Mouse (Mus musculus) forebrain, embryonic 11.5 days (tissue): ENCODE results near the gene Abcc9. TPM values are rescaled to one million over a fixed set of nuclear protein-coding genes. Genes with fewer than 3 reads are reported as not detected.

Source experiments
- ATAC-seq: fragments of 200-750 bp; cut with Nextera tagmentation; replicated peaks from 2 replicates; pipeline ENCODE4 v1.8.0; 2017; ENCODE audit warnings: moderate TSS enrichment; ENCODE audit not compliant: low FRiP score
- DNase-seq: peaks from one replicate; pipeline ENCODE4 v3.0.0-alpha.2; 2017; ENCODE audit warnings: low spot score
- H3K27ac ChIP-seq: fragments of 300-500 bp; sonication (generic); 2 replicates; pipeline ENCODE4 v1.5.1; 2014; ENCODE audit warnings: low read depth, low read length
- H3K27me3 ChIP-seq: fragments of 300-500 bp; sonication (generic); 2 replicates; pipeline ENCODE4 v1.6.1; 2014; ENCODE audit warnings: mild to moderate bottlenecking, low read length, mixed read lengths; ENCODE audit not compliant: control insufficient read depth, insufficient read depth
- H3K36me3 ChIP-seq: fragments of 300-500 bp; sonication (generic); 2 replicates; pipeline ENCODE4 v1.6.1; 2014; ENCODE audit warnings: mild to moderate bottlenecking, low read length, moderate library complexity, mixed read lengths; ENCODE audit not compliant: control insufficient read depth, insufficient read depth
- H3K4me1 ChIP-seq: fragments of 300-500 bp; sonication (generic); replicated peaks from 2 replicates; pipeline ENCODE4 v1.6.1; 2014; ENCODE audit warnings: low read length, mixed read lengths; ENCODE audit not compliant: control insufficient read depth, insufficient read depth
- H3K4me2 ChIP-seq: fragments of 300-500 bp; sonication (generic); 2 replicates; pipeline ENCODE4 v1.6.1; 2014; ENCODE audit warnings: low read depth, mild to moderate bottlenecking, low read length, moderate library complexity, mixed read lengths; ENCODE audit not compliant: severe bottlenecking
- H3K4me3 ChIP-seq: fragments of 300-500 bp; sonication (generic); 2 replicates; pipeline ENCODE4 v1.5.1; 2014; ENCODE audit warnings: low read depth, low read length
- H3K9ac ChIP-seq: fragments of 300-500 bp; sonication (generic); 2 replicates; pipeline ENCODE4 v1.6.1; 2014; ENCODE audit warnings: low read length
- H3K9me3 ChIP-seq: fragments of 300-500 bp; sonication (generic); 2 replicates; pipeline ENCODE4 v1.6.1; 2016; ENCODE audit warnings: low read length, mixed read lengths; ENCODE audit not compliant: control insufficient read depth
- WGBS: fragments of 180-500 bp; shearing (Covaris S2); extraction: QIAGEN DNeasy Blood & Tissue Kit; methylation state at CpG from one replicate; pipeline ENCODE4 v1.1.7; 2014; 5-methylcytosine and 5-hydroxymethylcytosine counted together
- polyA plus RNA-seq: library from polyadenylated mRNA; unstranded; fragments of >200 nt; fragmentation: Nextera tagmentation; extraction: Ambion mirVana; gene quantifications from 2 replicates; pipeline ENCODE4 v1.2.1, GENCODE M21; 2014

Gene Abcc9
- polyA plus RNA-seq, 1 experiment from 2014 or later: 1.6 TPM

GRCm38 (mm10) chr6:142616659-142617058 lies 85.5 kb downstream of the Abcc9 start:
- 54% methylated on average over 3 of the region's 3 CpGs for WGBS
- Histone ChIP-seq H3K9ac (no peak overlapping the region), H3K9me3 (no peaks in the 10 kb centered on the region), H3K4me3 (no peak overlapping the region), H3K27me3 (no peaks in the 10 kb centered on the region), H3K4me2 (no peak overlapping the region), H3K27ac (no peak overlapping the region), H3K36me3 (no peaks in the 10 kb centered on the region), H3K4me1 (no peaks in the 10 kb centered on the region)
- ATAC-seq (no peak), DNase-seq (no peak)

- Histone ChIP-seq H3K9me3 (no peaks in the 10 kb centered on the region), H3K4me1 (no peaks in the 10 kb centered on the region), H3K27me3 (no peaks in the 10 kb centered on the region), H3K36me3 (no peaks in the 10 kb centered on the region), H3K27ac (no peak overlapping the region), H3K4me2 (no peak overlapping the region), H3K4me3 (no peak overlapping the region), H3K9ac (no peak overlapping the region)
- no peak for DNase-seq
- no peak for ATAC-seq
- 92% methylated on average over 10 of the region's 10 CpGs for WGBS
Observed at GRCm38 (mm10) chr6:142614324-142614723, 87.8 kb downstream of the Abcc9 start.

- H3K4me3 ChIP-seq: no peak overlapping the region
- H3K4me2 ChIP-seq: no peak overlapping the region
- ATAC-seq: no peak
- 83% methylated on average over 8 of the region's 8 CpGs for WGBS
- no peak overlapping the region for H3K9ac ChIP-seq
- no peak for DNase-seq
- H3K27ac ChIP-seq: no peak overlapping the region
- H3K4me1 ChIP-seq: no peaks in the 10 kb centered on the region
- H3K36me3 ChIP-seq: no peaks in the 10 kb centered on the region
- H3K27me3 ChIP-seq: no peaks in the 10 kb centered on the region
- H3K9me3 ChIP-seq: no peaks in the 10 kb centered on the region
Observed at GRCm38 (mm10) chr6:142612366-142612765, 89.7 kb downstream of the Abcc9 start.

- H3K4me3 ChIP-seq: no peak overlapping the region
- no peak overlapping the region for H3K4me2 ChIP-seq
- H3K27ac ChIP-seq: no peak overlapping the region
- DNase-seq (no peak), ATAC-seq (no peak)
- no peaks in the 10 kb centered on the region for H3K27me3 ChIP-seq
- H3K4me1 ChIP-seq: no peaks in the 10 kb centered on the region
- H3K9me3 ChIP-seq: no peaks in the 10 kb centered on the region
- H3K9ac ChIP-seq: no peak overlapping the region
- H3K36me3 ChIP-seq: no peaks in the 10 kb centered on the region
- WGBS: 66% methylated on average over 9 of the region's 9 CpGs
Observed at GRCm38 (mm10) chr6:142609401-142610373, 92.4 kb downstream of the Abcc9 start.

- WGBS: 64% methylated on average over 7 of the region's 7 CpGs
- no peak for DNase-seq
- no peak overlapping the region for H3K9ac ChIP-seq
- ATAC-seq: no peak
- no peaks in the 10 kb centered on the region for H3K36me3 ChIP-seq
- H3K9me3 ChIP-seq: no peaks in the 10 kb centered on the region
- H3K4me2 ChIP-seq: no peak overlapping the region
- no peak overlapping the region for H3K27ac ChIP-seq
- no peak overlapping the region for H3K4me3 ChIP-seq
- no peaks in the 10 kb centered on the region for H3K4me1 ChIP-seq
- H3K27me3 ChIP-seq: no peaks in the 10 kb centered on the region
Observed at GRCm38 (mm10) chr6:142607080-142607479, 95.0 kb downstream of the Abcc9 start.

GRCm38 (mm10) chr6:142602772-142603171 lies 99.3 kb downstream of the Abcc9 start:
- H3K9ac ChIP-seq: no peak overlapping the region
- WGBS: 74% methylated on average over 6 of the region's 6 CpGs
- no peaks in the 10 kb centered on the region for H3K27me3 ChIP-seq
- no peak for ATAC-seq
- H3K4me1 ChIP-seq: no peaks in the 10 kb centered on the region
- no peak overlapping the region for H3K4me3 ChIP-seq
- H3K4me2 ChIP-seq: no peak overlapping the region
- no peaks in the 10 kb centered on the region for H3K36me3 ChIP-seq
- H3K27ac ChIP-seq: no peak overlapping the region
- no peak for DNase-seq
- no peaks in the 10 kb centered on the region for H3K9me3 ChIP-seq

- Histone ChIP-seq H3K27ac (no peak overlapping the region), H3K9ac (no peak overlapping the region), H3K4me2 (no peak overlapping the region), H3K4me1 (no peaks in the 10 kb centered on the region), H3K36me3 (no peaks in the 10 kb centered on the region), H3K9me3 (no peaks in the 10 kb centered on the region), H3K27me3 (no peaks in the 10 kb centered on the region), H3K4me3 (no peak overlapping the region)
- DNase-seq: no peak
- WGBS: 90% methylated on average over 4 of the region's 4 CpGs
- ATAC-seq: no peak
Observed at GRCm38 (mm10) chr6:142578831-142579230, 123.3 kb downstream of the Abcc9 start.

GRCm38 (mm10) chr6:142577801-142578200 lies 124.3 kb downstream of the Abcc9 start:
- ATAC-seq: no peak
- Histone ChIP-seq H3K4me2 (no peak overlapping the region), H3K4me3 (no peak overlapping the region), H3K27me3 (peaks cover under 1% of the 10 kb centered on the region; the same call in 1 of the 2 replicates), H3K27ac (no peak overlapping the region), H3K4me1 (no peaks in the 10 kb centered on the region), H3K9ac (no peak overlapping the region), H3K36me3 (no peaks in the 10 kb centered on the region), H3K9me3 (no peaks in the 10 kb centered on the region)
- DNase-seq: no peak
- 93% methylated on average over 6 of the region's 6 CpGs for WGBS

GRCm38 (mm10) chr6:142572876-142573275 lies 129.2 kb downstream of the Abcc9 start:
- Histone ChIP-seq H3K9ac (no peak overlapping the region), H3K27ac (no peak overlapping the region), H3K4me2 (no peak overlapping the region), H3K9me3 (no peaks in the 10 kb centered on the region), H3K4me3 (no peak overlapping the region), H3K27me3 (peaks cover 35% of the 10 kb centered on the region), H3K36me3 (no peaks in the 10 kb centered on the region), H3K4me1 (peaks cover 3% of the 10 kb centered on the region; the same call in 1 of the 2 replicates)
- DNase-seq (no peak), ATAC-seq (no peak)
- 70% methylated on average over 6 of the region's 6 CpGs for WGBS
